Mouse (Mus musculus) embryonic facial prominence, embryonic 15.5 days (tissue): ENCODE data around the gene Ackr1. TPM values are rescaled to one million over a fixed set of nuclear protein-coding genes. Genes with fewer than 3 reads are reported as not detected.
A peak's percentile ranks its signal among the peaks of the same experiment; 100 is the strongest.

ENCODE experiments used
- ATAC-seq: fragments of 200-750 bp; cut with Nextera tagmentation; 2 replicates; pipeline ENCODE4 v1.8.0; 2017; ENCODE audit warnings: low read depth, moderate TSS enrichment; ENCODE audit not compliant: insufficient number of reproducible peaks, low FRiP score, low TSS enrichment
- H3K27ac ChIP-seq: fragments of 300-500 bp; sonication (generic); replicated peaks from 2 replicates; pipeline ENCODE4 v1.5.1; 2015; ENCODE audit warnings: mild to moderate bottlenecking, inconsistent platforms
- H3K27me3 ChIP-seq: fragments of 300-500 bp; sonication (generic); 2 replicates; pipeline ENCODE4 v1.6.1; 2015; ENCODE audit warnings: inconsistent platforms
- H3K36me3 ChIP-seq: fragments of 300-500 bp; sonication (generic); 2 replicates; pipeline ENCODE4 v1.6.1; 2015; ENCODE audit warnings: mild to moderate bottlenecking, inconsistent platforms
- H3K4me1 ChIP-seq: fragments of 300-500 bp; sonication (generic); 2 replicates; pipeline ENCODE4 v1.6.1; 2015; ENCODE audit warnings: inconsistent platforms
- H3K4me2 ChIP-seq: fragments of 300-500 bp; sonication (generic); replicated peaks from 2 replicates; pipeline ENCODE4 v1.6.1; 2015; ENCODE audit warnings: mild to moderate bottlenecking, inconsistent platforms
- H3K4me3 ChIP-seq: fragments of 300-500 bp; sonication (generic); replicated peaks from 2 replicates; pipeline ENCODE4 v1.5.1; 2015; ENCODE audit warnings: mild to moderate bottlenecking, inconsistent platforms
- H3K9ac ChIP-seq: fragments of 300-500 bp; sonication (generic); 2 replicates; pipeline ENCODE4 v1.6.1; 2015; ENCODE audit warnings: inconsistent platforms
- H3K9me3 ChIP-seq: fragments of 300-500 bp; sonication (generic); replicated peaks from 2 replicates; pipeline ENCODE4 v1.6.1; 2016; ENCODE audit warnings: inconsistent platforms
- WGBS: fragments of 180-500 bp; shearing (Covaris S2); methylation state at CpG from one replicate; pipeline ENCODE4 v1.1.7; 2015; 5-methylcytosine and 5-hydroxymethylcytosine counted together
- polyA plus RNA-seq: library from polyadenylated mRNA; unstranded; fragments of >200 nt; fragmentation: Nextera tagmentation; extraction: Ambion mirVana; gene quantifications from 2 replicates; pipeline ENCODE4 v1.2.1, GENCODE M21; 2015

The Ackr1 gene
- polyA plus RNA-seq, 1 experiment from 2014 or later: 2.3 TPM

DNA sequence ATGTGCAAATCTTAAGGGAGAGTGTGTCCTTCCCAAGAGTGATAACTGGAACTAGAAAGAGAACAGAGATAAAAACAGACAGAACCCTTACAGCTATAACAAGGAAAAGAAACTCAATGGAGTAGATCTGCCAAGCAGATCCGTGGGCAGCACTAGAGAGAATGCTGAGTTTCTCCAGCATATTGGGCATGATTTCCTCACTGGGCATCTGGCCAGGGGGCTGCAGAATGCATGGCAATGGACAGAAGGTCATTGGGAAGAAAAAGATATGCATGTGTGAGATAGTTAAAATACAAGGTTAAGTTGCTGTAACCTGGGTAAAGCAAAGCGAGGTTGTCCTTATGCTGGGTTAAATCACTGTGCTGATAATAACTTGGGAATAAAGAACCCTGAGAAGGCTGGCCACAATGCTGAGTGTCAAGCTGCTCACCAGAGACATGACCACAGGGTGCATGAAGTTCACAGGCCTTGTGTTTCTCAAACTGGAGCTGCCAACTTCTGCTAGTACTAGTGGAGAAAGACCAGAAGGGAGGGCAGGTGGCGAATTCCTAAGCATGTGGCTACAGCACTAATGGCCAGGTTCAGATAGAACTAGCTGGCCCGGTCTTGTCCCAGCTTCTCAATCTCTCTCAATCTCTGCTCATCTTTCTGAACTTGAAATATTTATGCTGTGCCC, 30.7 kb upstream of the Ackr1 start:
- Histone ChIP-seq H3K4me3 (no peak overlapping the region), H3K27ac (no peak overlapping the region), H3K27me3 (peaks cover 28% of the 10 kb centered on the region), H3K4me1 (peaks cover 24% of the 10 kb centered on the region), H3K4me2 (no peak overlapping the region), H3K9me3 (no peaks in the 10 kb centered on the region), H3K9ac (no peak overlapping the region), H3K36me3 (no peaks in the 10 kb centered on the region)
- WGBS: 81% methylated on average over 4 of the region's 4 CpGs
- ATAC-seq: no peak

- WGBS: 87% methylated on average over 2 of the region's 2 CpGs
- ATAC-seq: no peak
- H3K36me3 ChIP-seq: no peaks in the 10 kb centered on the region
- no peaks in the 10 kb centered on the region for H3K9me3 ChIP-seq
- peaks cover 24% of the 10 kb centered on the region for H3K27me3 ChIP-seq
- no peak overlapping the region for H3K4me2 ChIP-seq
- no peak overlapping the region for H3K4me3 ChIP-seq
- no peak overlapping the region for H3K27ac ChIP-seq
- peaks cover 24% of the 10 kb centered on the region for H3K4me1 ChIP-seq
- no peak overlapping the region for H3K9ac ChIP-seq
Measured at GRCm38 (mm10) chr1:173363436-173363835, 29.9 kb upstream of the Ackr1 start.

- no peak for ATAC-seq
- H3K36me3 ChIP-seq: no peaks in the 10 kb centered on the region
- H3K9me3 ChIP-seq: no peaks in the 10 kb centered on the region
- H3K27me3 ChIP-seq: peaks cover 10% of the 10 kb centered on the region
- no peak overlapping the region for H3K4me2 ChIP-seq
- H3K9ac ChIP-seq: no peak overlapping the region
- 33% methylated on average over 6 of the region's 6 CpGs for WGBS
- H3K4me3 ChIP-seq: no peak overlapping the region
- no peak overlapping the region for H3K27ac ChIP-seq
- H3K4me1 ChIP-seq: peaks cover 11% of the 10 kb centered on the region
Measured at GRCm38 (mm10) chr1:173361651-173362050, 28.1 kb upstream of the Ackr1 start.

DNA sequence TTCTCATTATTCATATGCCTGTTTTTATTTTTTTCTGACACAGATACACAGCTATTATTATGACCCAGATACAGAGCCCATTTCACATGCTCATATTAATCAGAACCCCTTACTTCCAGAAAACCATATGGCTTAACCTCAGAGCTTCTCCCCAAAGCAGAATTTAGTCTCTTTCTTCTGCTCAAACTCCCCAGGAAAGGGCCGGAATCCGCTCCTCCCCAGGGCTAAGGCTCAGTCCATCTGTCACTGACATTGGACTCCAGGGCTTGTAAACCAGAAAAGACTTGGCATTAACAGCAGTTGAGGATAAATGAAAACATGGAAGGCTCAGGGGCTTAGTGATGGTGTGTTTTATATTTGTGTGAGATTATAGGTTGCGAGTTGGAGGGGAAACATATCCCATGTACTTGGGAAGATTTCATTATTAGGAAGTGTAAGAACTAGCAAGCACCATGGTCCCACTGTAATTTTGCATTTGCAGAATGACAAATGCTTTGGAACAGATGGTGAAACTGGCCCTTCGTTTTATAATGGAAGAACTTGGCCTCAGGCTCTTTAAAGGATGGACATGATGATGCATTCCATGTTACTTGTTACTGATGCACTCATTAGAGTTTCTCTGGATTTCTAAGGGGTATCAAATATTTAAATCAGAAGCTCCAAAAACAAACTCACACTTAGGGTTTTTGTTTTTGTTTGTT, 26.2 kb upstream of the Ackr1 start:
- no peak overlapping the region for H3K9ac ChIP-seq
- no peaks in the 10 kb centered on the region for H3K27me3 ChIP-seq
- H3K27ac ChIP-seq: no peak overlapping the region
- no peak overlapping the region for H3K4me3 ChIP-seq
- H3K4me1 ChIP-seq: peaks cover 7% of the 10 kb centered on the region
- no peak for ATAC-seq
- H3K9me3 ChIP-seq: no peaks in the 10 kb centered on the region
- H3K36me3 ChIP-seq: no peaks in the 10 kb centered on the region
- WGBS: 58% methylated on average over 4 of the region's 4 CpGs
- no peak overlapping the region for H3K4me2 ChIP-seq

- 38% methylated on average over 4 of the region's 4 CpGs for WGBS
- no peak overlapping the region for H3K27ac ChIP-seq
- no peak overlapping the region for H3K4me2 ChIP-seq
- ATAC-seq: no peak
- no peaks in the 10 kb centered on the region for H3K36me3 ChIP-seq
- no peak overlapping the region for H3K9ac ChIP-seq
- peaks cover 7% of the 10 kb centered on the region for H3K4me1 ChIP-seq
- H3K9me3 ChIP-seq: no peaks in the 10 kb centered on the region
- no peak overlapping the region for H3K4me3 ChIP-seq
- no peaks in the 10 kb centered on the region for H3K27me3 ChIP-seq
Measured at GRCm38 (mm10) chr1:173357799-173358198, 24.2 kb upstream of the Ackr1 start.

DNA sequence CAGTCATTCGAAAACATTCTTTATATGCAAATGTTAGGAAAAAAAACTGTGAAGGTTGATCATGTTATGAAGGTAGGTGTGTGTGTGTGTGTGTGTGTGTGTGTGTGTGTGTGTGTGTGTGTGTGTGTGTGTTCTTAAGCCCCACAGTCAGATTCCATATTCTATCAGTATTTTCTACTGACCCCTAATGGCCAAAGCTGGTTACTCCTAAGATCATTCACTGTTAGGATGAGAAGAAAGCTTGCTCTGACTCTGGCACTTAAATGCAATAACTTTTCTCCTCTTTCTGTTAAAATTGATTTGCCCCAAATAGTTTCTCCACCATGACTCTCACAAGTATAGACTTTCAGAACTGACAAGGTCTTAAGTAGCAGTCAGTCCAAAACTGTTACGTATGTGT, 23.1 kb upstream of the Ackr1 start:
- Histone ChIP-seq H3K9me3 (no peaks in the 10 kb centered on the region), H3K27ac (no peak overlapping the region), H3K4me3 (no peak overlapping the region), H3K27me3 (no peaks in the 10 kb centered on the region), H3K9ac (no peak overlapping the region), H3K36me3 (no peaks in the 10 kb centered on the region), H3K4me2 (no peak overlapping the region), H3K4me1 (peaks cover 7% of the 10 kb centered on the region)
- ATAC-seq: no peak
- WGBS: 78% methylated on average over 2 of the region's 2 CpGs

- no peak overlapping the region for H3K4me3 ChIP-seq
- no peak for ATAC-seq
- no peaks in the 10 kb centered on the region for H3K27me3 ChIP-seq
- peaks cover 7% of the 10 kb centered on the region for H3K4me1 ChIP-seq
- 64% methylated on average over 7 of the region's 7 CpGs for WGBS
- no peak overlapping the region for H3K4me2 ChIP-seq
- no peaks in the 10 kb centered on the region for H3K9me3 ChIP-seq
- no peak overlapping the region for H3K9ac ChIP-seq
- no peaks in the 10 kb centered on the region for H3K36me3 ChIP-seq
- H3K27ac ChIP-seq: no peak overlapping the region
Measured at GRCm38 (mm10) chr1:173355107-173355846, 21.7 kb upstream of the Ackr1 start.

DNA sequence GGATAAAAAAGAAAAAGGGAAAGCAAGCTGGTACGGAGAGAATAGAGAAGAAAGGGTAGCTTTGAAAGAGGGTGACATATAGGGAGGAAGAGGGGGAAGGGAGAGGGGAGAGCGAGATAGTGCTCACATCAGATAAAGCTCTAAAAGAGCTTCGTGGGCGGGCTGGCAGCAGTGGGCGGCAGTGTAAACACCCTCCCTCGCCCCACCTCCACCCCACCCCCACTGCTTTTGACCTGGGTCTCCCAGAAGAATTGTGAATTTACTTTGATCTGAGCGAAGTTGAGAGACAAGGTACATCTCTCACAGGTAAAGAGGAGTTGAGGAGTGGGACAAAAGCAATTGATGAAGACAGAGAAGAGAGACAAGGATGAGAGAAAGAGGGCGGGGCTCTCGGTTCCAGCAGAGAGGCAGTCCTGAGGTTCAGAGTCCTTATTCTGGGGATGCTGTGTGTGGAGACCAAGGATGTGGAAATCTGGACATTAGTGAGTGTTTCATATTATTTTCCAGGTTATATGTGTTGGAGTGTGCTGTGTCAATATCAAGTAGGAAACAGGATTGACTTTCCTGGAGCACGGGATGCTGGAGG, 16.9 kb upstream of the Ackr1 start, which contains the start of gene Aim2:
Aim2 (plus strand) TSS at position 508 of the 586 bp plus-strand sequence.
- H3K9ac ChIP-seq: no peak within 1 kb of the TSS
- peak within 1 kb of the TSS; percentile 15; the same call in 1 of the 2 replicates for H3K4me3 ChIP-seq
- H3K27ac ChIP-seq: no peak within 1 kb of the TSS
- H3K4me2 ChIP-seq: peak within 1 kb of the TSS; percentile 40
- H3K4me1 ChIP-seq: no peaks in the 10 kb centered on the region
- no peak for ATAC-seq
- 15% methylated on average over 10 of the region's 10 CpGs for WGBS
- no peaks in the 10 kb centered on the region for H3K9me3 ChIP-seq
- no peaks in the 10 kb centered on the region for H3K27me3 ChIP-seq
- H3K36me3 ChIP-seq: no peaks in the 10 kb centered on the region

GRCm38 (mm10) chr1:173349946-173350345, 16.4 kb upstream of the Ackr1 start:
- Histone ChIP-seq H3K4me2 (peak overlapping the region; percentile 40), H3K4me1 (no peaks in the 10 kb centered on the region), H3K27ac (no peak overlapping the region), H3K4me3 (peak overlapping the region; percentile 15; the same call in 1 of the 2 replicates), H3K27me3 (no peaks in the 10 kb centered on the region), H3K9me3 (no peaks in the 10 kb centered on the region), H3K9ac (no peak overlapping the region), H3K36me3 (no peaks in the 10 kb centered on the region)
- ATAC-seq: no peak
- 2% methylated on average over 6 of the region's 6 CpGs for WGBS

- H3K9ac ChIP-seq: no peak overlapping the region
- ATAC-seq: no peak
- 52% methylated on average over 5 of the region's 5 CpGs for WGBS
- H3K4me2 ChIP-seq: no peak overlapping the region
- no peaks in the 10 kb centered on the region for H3K4me1 ChIP-seq
- no peaks in the 10 kb centered on the region for H3K36me3 ChIP-seq
- no peaks in the 10 kb centered on the region for H3K9me3 ChIP-seq
- H3K4me3 ChIP-seq: no peak overlapping the region
- H3K27me3 ChIP-seq: no peaks in the 10 kb centered on the region
- H3K27ac ChIP-seq: no peak overlapping the region
Measured at GRCm38 (mm10) chr1:173349192-173349591, 15.6 kb upstream of the Ackr1 start.

DNA sequence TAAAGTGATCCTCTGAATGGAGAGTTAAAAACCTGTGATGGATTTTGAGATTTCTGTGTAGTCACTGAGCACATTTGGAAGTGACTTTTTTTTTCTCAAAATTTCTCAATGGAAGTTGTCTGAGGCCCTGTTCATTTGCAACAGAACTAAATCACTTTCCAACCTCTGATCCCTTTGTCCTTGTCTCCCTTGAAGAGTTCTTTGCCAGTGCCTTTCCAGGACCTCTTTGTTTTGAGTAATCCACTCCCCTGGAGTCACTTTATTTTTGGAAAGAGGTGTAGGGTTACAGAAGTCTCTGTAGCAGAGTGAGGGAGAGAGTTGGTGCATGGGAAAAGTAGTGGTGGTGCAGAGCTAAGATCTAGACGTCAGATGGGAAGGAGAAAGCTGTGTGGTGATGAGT, 15.0 kb upstream of the Ackr1 start:
- Histone ChIP-seq H3K36me3 (no peaks in the 10 kb centered on the region), H3K27me3 (no peaks in the 10 kb centered on the region), H3K4me1 (no peaks in the 10 kb centered on the region), H3K27ac (no peak overlapping the region), H3K4me3 (no peak overlapping the region), H3K9me3 (no peaks in the 10 kb centered on the region), H3K4me2 (no peak overlapping the region), H3K9ac (no peak overlapping the region)
- 17% methylated on average over 1 of the region's 1 CpGs for WGBS
- no peak for ATAC-seq
